Mouse (Mus musculus) cortical plate, adult 2 months (tissue): ENCODE measurements around the gene Nphs1.

ENCODE experiments used
- CTCF ChIP-seq: fragments of 200-500 bp; IDR thresholded peaks from 2 replicates; pipeline ENCODE4 v1.5.1; 2011; ENCODE audit warnings: mild to moderate bottlenecking, control low read depth, low read length; ENCODE audit not compliant: insufficient read depth; ENCODE audit errors: extremely low read depth
- POLR2A ChIP-seq: fragments of 200-500 bp; IDR thresholded peaks from 2 replicates; pipeline ENCODE4 v1.6.1; 2011; ENCODE audit warnings: mild to moderate bottlenecking, low read length, control low read depth; ENCODE audit not compliant: insufficient read depth; ENCODE audit errors: extremely low read depth

- TF ChIP-seq CTCF (no peak), POLR2A (no peak)
Observed at GRCm38 (mm10) chr7:30508061-30508460, 49.9 kb downstream of the Nphs1 start.
